11 mouse cellular contexts compared by ENCODE assay signal in the genomic region with DNA sequence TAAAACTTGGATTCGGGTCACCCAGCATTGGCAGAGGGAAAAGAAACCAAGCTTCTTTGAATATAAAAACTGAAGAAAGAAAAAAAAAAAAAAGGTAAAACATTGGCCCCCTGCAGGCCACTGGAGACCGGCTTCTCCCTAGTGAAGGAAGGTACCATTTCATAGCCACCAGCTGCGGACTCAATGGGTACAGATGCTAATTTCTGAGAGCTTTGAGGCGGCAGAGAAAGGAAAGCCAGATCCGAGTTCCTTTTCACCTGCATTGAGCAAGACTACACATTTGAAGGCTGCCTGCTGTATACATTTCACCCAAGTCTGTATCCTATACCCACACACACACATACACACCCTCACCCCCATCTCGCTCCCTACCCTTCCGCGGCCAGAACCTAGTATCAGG. TPM values are rescaled to one million over a fixed set of nuclear protein-coding genes. Genes with fewer than 3 reads are reported as not detected.
A peak's percentile ranks its signal among the peaks of the same experiment; 100 is the strongest.
DNase-seq lines count a peak whose midpoint lies in the region; ATAC-seq and TF ChIP-seq lines count a peak whose summit lies in the region.
"Had no signal": no experiment of that assay in that cellular context is flagged by ENCODE, and none has a peak within 500 bp of the region (broad histone marks: within the 10 kb centered on the region; RNA-seq: fewer than 3 reads in every experiment).

No protein-coding gene starts in this region.

- ATAC-seq in heart, embryonic 14.5 days (ENCODE audit: insufficient number of reproducible peaks, insufficient read depth, low FRiP score, low read depth) = no peak
- ATAC-seq in forebrain, embryonic 14.5 days = no peak
- no peak for ATAC-seq in liver, embryonic 11.5 days (replicated peaks; ENCODE audit: low FRiP score)
- ATAC-seq: liver, embryonic 12.5 days had no signal

- peaks cover 3% of the 10 kb centered on the region; the same call in 1 of the 2 replicates for H3K27me3 ChIP-seq in heart, embryonic 14.5 days (ENCODE audit: control insufficient read depth, insufficient read depth, low read length)
- no peaks in the 10 kb centered on the region for H3K27me3 ChIP-seq in forebrain, embryonic 14.5 days (replicated peaks; ENCODE audit: control insufficient read depth, insufficient read depth, low read length)
- H3K27me3 ChIP-seq in midbrain, embryonic 10.5 days (ENCODE audit: low read depth, poor library complexity, severe bottlenecking) = peaks cover 74% of the 10 kb centered on the region
- peaks cover 70% of the 10 kb centered on the region for H3K27me3 ChIP-seq in liver, embryonic 11.5 days (replicated peaks; ENCODE audit: control insufficient read depth, insufficient read depth, low read length)

- no peak for DNase-seq in heart, adult 18-20 months
- DNase-seq in CD4-positive, CD25-positive, alpha-beta regulatory T cell, adult 2 months (ENCODE audit: low read depth, low spot score) = peak; percentile 61
- DNase-seq in forebrain, embryonic 14.5 days (ENCODE audit: low spot score) = no peak
- DNase-seq in midbrain, embryonic 10.5 days (ENCODE audit: low spot score) = no peak
- no peak for DNase-seq in gastrocnemius, adult 2 months
- no peak for DNase-seq in cerebellum, adult 11 months
- DNase-seq in liver, embryonic 11.5 days (ENCODE audit: low spot score) = no peak
- DNase-seq: B cell, adult 2 months; kidney, adult 18-20 months had no signal

- H3K36me3 ChIP-seq in heart, embryonic 14.5 days (ENCODE audit: control insufficient read depth, insufficient read depth, low read length) = no peaks in the 10 kb centered on the region
- H3K36me3 ChIP-seq in forebrain, embryonic 14.5 days (ENCODE audit: control insufficient read depth, insufficient read depth, low read length) = no peaks in the 10 kb centered on the region
- H3K36me3 ChIP-seq in midbrain, embryonic 10.5 days = no peaks in the 10 kb centered on the region
- no peaks in the 10 kb centered on the region for H3K36me3 ChIP-seq in liver, embryonic 11.5 days (ENCODE audit: control insufficient read depth, insufficient read depth, low read length)
- H3K36me3 ChIP-seq: liver, embryonic 12.5 days had no signal

- H3K4me1 ChIP-seq in heart, embryonic 14.5 days (ENCODE audit: control insufficient read depth in 2 of 2, insufficient read depth in 2 of 2, low read length in 2 of 2) = peaks cover 37 to 71% of the 10 kb centered on the region in 2 experiments
- H3K4me1 ChIP-seq in forebrain, embryonic 14.5 days (ENCODE audit: control insufficient read depth, insufficient read depth, low read length) = peaks cover 99% of the 10 kb centered on the region
- peaks cover 100% of the 10 kb centered on the region for H3K4me1 ChIP-seq in midbrain, embryonic 10.5 days
- H3K4me1 ChIP-seq in liver, embryonic 11.5 days (replicated peaks; ENCODE audit: control insufficient read depth, insufficient read depth, low read length) = 0 out of 2 replicates have a peak, but pooled peaks cover 2% of the 10 kb centered on the region

- no peaks in the 10 kb centered on the region for H3K9me3 ChIP-seq in heart, embryonic 14.5 days (ENCODE audit: control insufficient read depth, low read length)
- no peaks in the 10 kb centered on the region for H3K9me3 ChIP-seq in forebrain, embryonic 14.5 days (replicated peaks; ENCODE audit: control insufficient read depth, low read length)
- H3K9me3 ChIP-seq in midbrain, embryonic 10.5 days (replicated peaks) = no peaks in the 10 kb centered on the region
- no peaks in the 10 kb centered on the region for H3K9me3 ChIP-seq in liver, embryonic 11.5 days (ENCODE audit: control insufficient read depth, low read length)
- H3K9me3 ChIP-seq: liver, embryonic 12.5 days had no signal

- 54% methylated on average over 8 of the region's 8 CpGs for WGBS in heart, embryonic 14.5 days
- 21% methylated on average over 8 of the region's 8 CpGs for WGBS in forebrain, embryonic 14.5 days
- 7% methylated on average over 8 of the region's 8 CpGs for WGBS in midbrain, embryonic 10.5 days
- 20% methylated on average over 8 of the region's 8 CpGs for WGBS in liver, embryonic 11.5 days

- H3K4me3 ChIP-seq in heart, embryonic 14.5 days (ENCODE audit: control insufficient read depth in 1 of 2, insufficient read depth in 1 of 2, low read depth in 1 of 2, low read length in 2 of 2) = peak overlapping the region in 1 of 2 experiments; percentile 16; a peak in 1 of 4 replicates
- peak overlapping the region; percentile 8 for H3K4me3 ChIP-seq in forebrain, embryonic 14.5 days (ENCODE audit: low read depth, low read length)
- H3K4me3 ChIP-seq in midbrain, embryonic 10.5 days = peak overlapping the region; percentile 42
- H3K4me3 ChIP-seq in gastrocnemius, adult 2 months = no peak overlapping the region
- no peak overlapping the region for H3K4me3 ChIP-seq in liver, embryonic 11.5 days (ENCODE audit: low read depth, low read length)
- H3K4me3 ChIP-seq: liver, embryonic 12.5 days had no signal

- H3K9ac ChIP-seq in heart, embryonic 14.5 days (ENCODE audit: low read length) = peak overlapping the region; percentile 55; the same call in 1 of the 2 replicates
- H3K9ac ChIP-seq in forebrain, embryonic 14.5 days (ENCODE audit: low read length) = peak overlapping the region; percentile 58
- H3K9ac ChIP-seq in liver, embryonic 11.5 days (ENCODE audit: low read depth, low read length) = no peak overlapping the region
- H3K9ac ChIP-seq: liver, embryonic 12.5 days had no signal

- intact Hi-C loops in gastrocnemius, adult 2 months (cut with DNase I) = no loop called here

- no peak for TF ChIP-seq CTCF in gastrocnemius, adult 2 months (IDR thresholded peaks at IDR 0.05)

- H3K4me2 ChIP-seq in heart, embryonic 14.5 days (ENCODE audit: low read length) = peak overlapping the region; percentile 95
- peak overlapping the region; percentile 73 for H3K4me2 ChIP-seq in forebrain, embryonic 14.5 days (ENCODE audit: low read length)
- no peak overlapping the region for H3K4me2 ChIP-seq in liver, embryonic 11.5 days
- H3K4me2 ChIP-seq: liver, embryonic 12.5 days had no signal

- H3K27ac ChIP-seq in heart, embryonic 14.5 days (replicated peaks in 1 of 2; ENCODE audit: control insufficient read depth in 1 of 2, insufficient read depth in 1 of 2, low read depth in 2 of 2, low read length in 2 of 2) = no peak overlapping the region
- H3K27ac ChIP-seq in forebrain, embryonic 14.5 days (ENCODE audit: low read depth, low read length) = peak overlapping the region; percentile 83
- no peak overlapping the region; the same call in 1 of the 2 replicates for H3K27ac ChIP-seq in midbrain, embryonic 10.5 days (replicated peaks)
- no peak overlapping the region for H3K27ac ChIP-seq in gastrocnemius, adult 2 months
- H3K27ac ChIP-seq in liver, embryonic 11.5 days (ENCODE audit: low read depth, low read length) = no peak overlapping the region
- H3K27ac ChIP-seq: liver, embryonic 12.5 days had no signal

RNA-seq across cellular contexts. Expression of gene Bcl11b, which starts 26.3 kb away (rescaled TPM):
- polyA plus RNA-seq in heart, embryonic 14.5 days (2014; fragmentation: Nextera tagmentation; extraction: Ambion mirVana) = 4.4 TPM in 2 replicates
- total RNA-seq in heart, adult 18-20 months (2021) = 1 to 10 TPM in 1 of 2 experiments, under 1 TPM in 1; 0.69 to 1.1 TPM
- 76.7 and 86.5 TPM in 2 replicates for polyA plus RNA-seq in forebrain, embryonic 14.5 days (2014; fragmentation: Nextera tagmentation; extraction: Ambion mirVana)
- polyA plus RNA-seq in midbrain, embryonic 10.5 days (2016; fragmentation: Nextera tagmentation; extraction: Ambion mirVana) = 2.5 and 3.9 TPM in 2 replicates
- total RNA-seq in gastrocnemius, adult 2 months (2021) = under 1 TPM in 1 of 2 experiments, not detected in 1; 0.11 TPM
- 0.53 and 0.90 TPM in 2 replicates for polyA plus RNA-seq in liver, embryonic 11.5 days (2014; fragmentation: Nextera tagmentation; extraction: Ambion mirVana)

Comparison
In these comparisons a context has a peak if more than half of its experiments do, and no peak if none do; other contexts are left out.
1. H3K4me3 ChIP-seq: peak in forebrain, embryonic 14.5 days (single experiment) and midbrain, embryonic 10.5 days (single experiment); none in gastrocnemius, adult 2 months (single experiment) and liver, embryonic 11.5 days (single experiment).
2. RNA of gene Bcl11b, which starts 26.3 kb away (polyA plus RNA-seq): 76.7 to 86.5 TPM in forebrain, embryonic 14.5 days; 4.4 TPM in heart, embryonic 14.5 days, 2.5 to 3.9 TPM in midbrain, embryonic 10.5 days and 0.53 to 0.90 TPM in liver, embryonic 11.5 days; every median in the first group is over 10 times any median in the second.